Mouse (Mus musculus) gastrocnemius, adult 8-10 months (tissue): ENCODE measurements around the gene Acot13. TPM values are rescaled to one million over a fixed set of nuclear protein-coding genes. Genes with fewer than 3 reads are reported as not detected.
"Not testable (repeated sequence)": the region's sequence is repeated elsewhere in the genome, so short reads cannot be mapped to it uniquely, and the experiment has no call there.

Source experiments
- DNase-seq, 2 experiments: peaks; one replicate each; pipeline ENCODE4 v3.0.0; 2022; ENCODE audit warnings: low spot score in 2 of 2
- total RNA-seq, 4 experiments: library from RNA; stranded (reverse); gene quantifications; 2 replicates each; pipeline ENCODE4 v1.2.4; 2022

The Acot13 gene
- total RNA-seq = 100 to 1,000 TPM; 129 to 137 (median 136) TPM

DNA sequence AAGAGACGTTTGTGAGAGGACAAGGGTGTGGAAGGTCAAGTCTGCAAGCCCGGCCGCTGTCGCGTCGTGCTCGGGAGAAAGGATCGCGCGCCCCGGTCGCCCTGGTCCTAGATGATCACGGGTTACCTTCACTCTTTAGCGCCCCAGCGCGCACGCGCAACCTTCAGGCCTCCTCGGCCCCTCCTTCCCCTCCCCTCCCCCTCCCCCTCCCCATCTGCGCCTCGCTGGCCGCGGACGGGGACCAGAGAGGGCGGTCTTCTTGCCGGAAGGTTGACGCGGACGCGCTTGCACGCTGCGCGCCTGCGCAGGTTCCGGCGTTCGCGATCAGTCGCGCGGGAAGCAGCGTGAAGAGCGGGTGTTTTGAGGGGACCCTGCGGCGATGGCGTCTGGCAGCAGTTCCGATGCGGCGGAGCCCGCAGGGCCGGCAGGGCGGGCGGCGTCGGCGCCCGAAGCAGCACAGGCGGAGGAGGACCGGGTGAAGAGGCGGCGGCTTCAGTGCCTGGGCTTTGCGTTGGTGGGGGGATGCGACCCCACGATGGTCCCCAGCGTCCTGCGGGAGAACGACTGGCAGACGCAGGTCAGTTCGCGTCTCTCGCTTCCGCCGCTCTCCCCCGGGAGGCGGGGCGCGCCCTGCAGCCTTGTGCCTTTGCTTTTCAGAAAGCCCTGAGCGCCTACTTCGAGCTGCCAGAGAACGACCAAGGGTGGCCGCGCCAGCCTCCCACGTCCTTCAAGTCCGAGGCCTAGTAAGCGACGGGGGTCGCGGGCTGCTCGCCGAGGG, at the start of gene Acot13, which contains the start of gene Tdp2:
TSS of gene Acot13 (minus strand) at position 188 of the 778 bp plus-strand sequence.
TSS of gene Tdp2 (plus strand) at position 327 of the 778 bp plus-strand sequence.
- peak; percentile 86 to 94 for DNase-seq

DNA sequence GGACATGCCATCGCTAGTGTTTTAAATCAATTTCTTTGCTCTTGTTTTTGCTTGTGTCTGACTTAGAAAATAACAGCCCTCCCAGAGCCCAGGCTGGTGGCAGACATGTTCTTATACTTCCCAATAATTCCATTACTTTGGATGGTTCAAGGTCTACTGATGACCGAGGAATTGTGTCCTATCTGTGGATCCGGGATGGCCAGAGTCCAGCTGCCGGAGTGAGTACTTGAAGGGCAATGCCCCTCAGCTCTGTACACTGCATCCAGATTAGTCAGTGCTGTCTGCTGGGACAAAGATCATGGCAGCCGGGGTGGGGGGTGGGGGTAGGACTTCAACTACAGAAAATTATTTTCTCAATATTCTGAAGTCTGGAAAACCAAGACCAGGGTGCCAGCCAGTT, 49.4 kb upstream of the Acot13 start:
- no peak for DNase-seq

DNA sequence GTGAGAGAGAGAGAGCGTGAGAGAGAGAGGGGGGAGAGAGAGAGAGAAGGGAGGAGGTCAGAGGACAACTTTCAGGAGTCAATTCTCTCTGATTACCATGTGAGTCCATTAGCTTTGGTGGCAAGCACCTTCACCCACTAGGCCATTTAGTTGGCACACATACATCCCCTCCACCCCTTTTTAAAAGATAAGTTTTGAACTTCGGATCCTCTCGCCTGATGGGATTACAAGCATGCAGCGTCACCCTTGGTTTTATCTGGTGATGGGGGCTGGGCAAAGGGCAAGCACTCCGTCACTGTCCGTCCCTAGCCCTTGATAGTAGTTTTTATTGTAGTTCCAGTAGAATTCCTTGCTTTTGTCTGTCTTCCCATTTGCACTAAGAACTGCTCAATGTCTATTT, 48.9 kb upstream of the Acot13 start:
- DNase-seq = no peak

DNA sequence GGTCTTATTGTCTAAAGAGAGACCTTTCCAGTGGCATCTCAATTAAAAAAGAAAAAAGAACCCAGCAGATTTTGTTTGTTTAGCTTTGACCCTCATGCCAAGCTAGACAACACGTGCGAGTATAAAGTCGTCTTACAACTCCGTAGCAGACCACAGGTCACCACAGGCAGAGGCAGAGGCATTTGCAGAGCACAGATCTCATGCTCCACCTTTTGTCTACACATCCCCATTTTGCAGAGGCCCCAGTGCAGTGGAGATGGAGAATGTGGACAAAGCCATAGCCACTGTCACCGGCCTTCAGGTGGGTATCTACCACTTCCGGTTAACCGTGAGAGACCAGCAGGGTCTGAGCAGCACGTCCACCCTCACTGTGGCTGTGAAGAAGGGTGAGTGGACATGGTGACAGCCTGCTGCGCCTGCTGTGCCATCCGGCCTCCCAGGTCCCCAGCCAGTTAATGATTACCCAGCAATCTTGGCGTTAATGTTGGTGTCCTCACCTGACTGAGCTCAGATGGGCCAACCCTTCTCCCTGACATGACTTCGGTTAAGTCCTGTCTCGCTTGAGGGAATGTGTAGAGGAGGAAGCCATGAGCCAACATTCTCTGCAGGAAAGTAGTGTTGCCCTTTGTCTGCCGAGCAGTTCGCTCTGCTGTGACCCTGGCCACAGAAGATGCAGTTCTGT, 48.2 kb upstream of the Acot13 start:
- no peak for DNase-seq

DNA sequence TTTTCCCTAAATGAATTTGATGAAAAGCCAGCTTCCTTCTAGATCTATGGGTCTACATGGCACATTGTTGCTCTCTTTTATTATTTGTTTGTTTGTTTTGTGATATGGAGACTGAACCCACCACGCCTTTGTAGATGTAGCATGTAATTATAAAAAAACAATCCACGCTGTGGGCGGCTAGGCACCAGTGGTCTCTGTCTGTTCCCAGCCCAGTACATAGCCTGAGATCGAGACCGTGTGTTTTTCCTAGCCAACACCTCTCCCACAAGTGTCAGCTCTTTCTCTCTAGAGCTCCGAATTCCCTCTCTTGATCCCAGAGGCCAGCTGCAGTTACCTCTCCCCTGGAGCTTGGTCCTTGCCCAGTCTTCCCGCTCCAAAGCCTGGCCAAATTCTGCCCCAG, 36.9 kb upstream of the Acot13 start:
- DNase-seq = no peak

DNA sequence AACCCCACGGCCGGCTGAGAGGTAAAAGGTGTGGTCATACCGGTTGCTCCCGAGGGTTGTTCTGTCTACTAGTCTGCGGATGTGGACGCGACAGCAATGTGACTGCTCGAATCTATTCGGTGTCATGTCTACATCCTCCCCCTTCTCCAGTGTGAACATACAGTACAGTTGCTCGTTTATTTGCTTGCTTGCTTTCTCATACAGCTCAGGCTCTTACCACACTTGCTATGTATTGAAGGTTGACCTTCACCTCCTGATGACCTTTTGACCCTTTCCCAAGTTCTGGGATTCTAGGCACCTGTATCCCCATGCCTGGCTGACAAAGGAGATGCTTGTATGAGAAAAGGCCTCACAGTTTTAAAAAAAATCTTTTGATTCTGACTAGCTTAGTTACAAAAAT, 36.4 kb upstream of the Acot13 start:
- no peak for DNase-seq

DNA sequence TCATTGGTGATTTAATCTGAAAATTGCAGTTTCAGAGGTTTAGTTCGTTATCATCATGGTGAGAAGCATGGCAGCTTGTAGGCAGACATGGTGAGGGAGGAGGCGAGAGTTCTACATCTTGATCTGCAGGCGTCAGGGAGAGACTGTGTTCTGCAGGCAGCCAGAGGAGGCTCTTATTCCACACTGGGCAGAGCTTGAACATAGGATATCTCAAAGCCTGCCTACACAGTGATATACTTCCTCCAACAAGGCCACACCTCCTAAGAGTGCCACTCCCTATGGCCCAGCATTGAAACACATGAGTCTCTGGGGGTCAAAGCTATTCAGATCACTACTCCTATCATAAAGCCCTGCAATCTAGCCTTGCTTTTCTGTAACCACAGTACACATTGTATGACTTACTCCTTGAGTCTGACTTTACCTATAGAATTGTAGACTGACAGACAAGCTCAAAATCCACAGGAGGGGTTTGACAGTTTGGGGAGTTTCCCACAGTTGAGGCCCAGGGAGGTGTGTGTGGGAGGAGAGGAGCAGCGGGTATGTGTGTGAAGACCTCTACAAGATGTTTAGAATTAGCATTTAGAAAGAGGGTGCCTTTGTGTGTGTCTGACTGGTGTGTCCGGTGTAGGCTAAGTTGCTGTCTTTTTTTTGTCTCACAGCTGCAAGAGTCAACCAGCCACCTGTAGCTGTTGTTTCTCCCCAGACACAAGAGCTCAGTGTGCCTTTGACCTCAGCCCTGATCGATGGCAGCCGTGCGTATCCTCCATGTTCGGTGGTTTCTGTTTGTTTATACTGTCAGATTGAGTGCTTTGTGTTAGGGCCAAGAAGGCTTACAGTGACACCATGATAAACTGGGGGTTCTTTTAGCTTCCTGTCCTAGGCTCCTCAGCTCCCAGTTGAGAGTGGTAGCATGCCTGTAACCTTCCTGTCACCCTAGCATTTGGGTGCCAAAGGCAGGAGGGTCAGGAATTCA, 35.4 kb upstream of the Acot13 start:
- no peak for DNase-seq

DNA sequence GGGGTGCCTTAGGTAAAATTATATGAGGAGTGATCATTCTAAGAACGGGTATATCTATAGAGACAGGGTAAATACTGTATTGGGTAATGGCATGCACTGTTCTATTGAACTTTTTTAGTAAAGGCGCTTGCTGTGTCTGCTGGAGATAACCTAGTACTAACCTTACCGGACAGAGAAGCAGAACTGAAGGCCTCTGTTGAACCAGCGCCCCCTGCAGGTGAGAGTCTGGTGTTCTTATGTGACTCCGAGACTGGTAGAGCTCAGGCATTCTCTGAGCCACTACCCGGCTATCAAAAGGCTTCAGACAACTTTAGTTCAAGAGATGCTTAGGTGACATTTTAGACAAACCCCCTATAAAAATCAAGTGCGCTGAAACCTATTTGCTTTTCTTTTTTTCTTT, 31.2 kb upstream of the Acot13 start:
- DNase-seq = peak; percentile 11 to 23

DNA sequence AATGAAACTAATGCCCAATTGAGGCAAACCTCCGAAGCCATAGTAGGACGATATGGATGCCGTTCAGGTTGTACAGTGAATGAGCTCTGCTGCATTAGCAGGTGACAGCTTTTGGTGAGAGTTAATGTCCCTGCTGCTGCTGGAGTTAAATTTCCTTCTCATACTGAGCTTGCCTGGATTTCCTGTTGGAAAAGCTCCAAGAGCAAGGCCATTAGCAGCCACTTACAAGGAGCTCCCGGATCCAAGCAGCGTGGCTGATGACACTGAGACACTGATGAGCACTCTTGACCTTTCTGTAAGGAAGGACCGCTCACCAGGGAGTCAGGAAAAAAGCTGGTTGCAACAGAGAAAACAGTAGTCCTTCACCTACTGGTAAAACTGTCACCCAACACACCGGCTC, 30.7 kb upstream of the Acot13 start:
- DNase-seq = no peak

DNA sequence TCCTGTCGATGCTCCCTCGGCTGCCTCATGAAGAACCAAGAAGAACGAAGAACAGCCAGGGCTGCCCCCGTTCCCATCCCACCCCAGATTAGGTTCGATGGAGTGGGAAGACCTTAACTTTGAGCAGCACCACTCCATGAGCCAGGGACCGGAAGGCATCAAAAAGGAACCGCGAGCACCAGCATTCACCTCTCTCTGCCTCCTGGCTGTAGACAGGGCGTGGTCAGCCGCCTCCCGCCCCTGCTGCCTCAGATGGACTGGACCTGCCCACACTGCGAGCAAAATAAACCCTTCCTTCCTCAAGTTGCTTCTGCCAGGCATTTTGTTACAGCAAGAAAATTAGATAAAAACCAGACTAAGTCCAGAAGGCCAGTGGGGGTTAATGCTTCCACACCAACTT, 29.7 kb upstream of the Acot13 start:
- no peak for DNase-seq

DNA sequence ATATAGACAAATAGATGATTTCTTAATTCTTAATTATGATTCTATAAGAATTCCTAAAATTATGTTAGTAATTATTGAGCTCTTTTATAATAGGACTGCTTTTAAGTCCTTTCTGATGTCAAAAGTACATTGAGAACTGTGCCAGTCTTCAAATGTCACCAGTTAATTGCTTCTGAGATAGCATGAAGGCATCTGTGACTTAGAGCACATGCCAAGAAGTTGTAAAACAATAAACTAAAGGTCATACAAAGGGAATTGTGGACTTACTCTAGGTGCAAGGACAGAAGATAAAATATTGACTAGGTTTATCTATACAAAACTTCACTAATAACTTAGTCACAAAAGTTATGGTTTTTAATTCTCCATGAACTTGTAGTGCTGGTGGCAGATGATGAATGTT, 27.8 kb upstream of the Acot13 start:
- no peak for DNase-seq

DNA sequence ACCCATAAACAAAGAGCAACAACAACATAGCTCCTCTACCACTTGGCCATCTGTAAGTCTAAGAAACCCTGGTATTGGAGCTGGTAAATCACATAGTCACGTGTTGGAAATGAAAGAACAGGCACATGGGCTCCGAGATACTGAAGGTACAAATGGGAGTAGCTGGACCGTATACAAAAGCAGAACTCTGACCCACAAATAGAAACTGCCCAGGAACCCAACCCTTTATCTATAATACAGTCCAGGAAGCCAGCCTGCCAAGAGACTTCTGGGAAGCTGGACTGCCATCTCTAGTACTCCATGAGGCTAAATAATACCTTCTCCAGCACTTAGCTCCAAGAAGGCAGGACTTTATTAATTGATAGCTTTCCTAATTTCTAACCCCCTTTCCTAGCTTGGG, 21.2 kb upstream of the Acot13 start:
- DNase-seq = no peak

DNA sequence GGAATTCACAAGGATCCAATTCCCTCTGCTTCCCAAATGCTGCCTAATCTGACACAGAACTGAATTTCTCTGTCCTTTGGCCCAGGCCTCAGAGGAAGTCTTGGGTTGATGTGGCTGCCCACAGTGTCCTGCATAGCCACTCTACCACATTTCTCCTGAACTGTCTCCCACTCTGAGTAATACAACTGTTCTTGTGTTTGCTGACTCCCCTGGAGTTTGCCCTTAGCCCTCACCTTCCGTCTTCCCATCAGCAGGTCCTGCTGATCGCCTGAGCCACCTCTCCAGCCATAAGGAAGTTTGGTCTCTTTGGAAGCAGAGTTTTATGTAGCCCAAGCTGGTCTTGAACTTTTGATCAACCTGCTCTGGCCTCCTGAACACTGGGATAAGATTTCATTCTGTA, 20.6 kb upstream of the Acot13 start:
- no peak for DNase-seq

DNA sequence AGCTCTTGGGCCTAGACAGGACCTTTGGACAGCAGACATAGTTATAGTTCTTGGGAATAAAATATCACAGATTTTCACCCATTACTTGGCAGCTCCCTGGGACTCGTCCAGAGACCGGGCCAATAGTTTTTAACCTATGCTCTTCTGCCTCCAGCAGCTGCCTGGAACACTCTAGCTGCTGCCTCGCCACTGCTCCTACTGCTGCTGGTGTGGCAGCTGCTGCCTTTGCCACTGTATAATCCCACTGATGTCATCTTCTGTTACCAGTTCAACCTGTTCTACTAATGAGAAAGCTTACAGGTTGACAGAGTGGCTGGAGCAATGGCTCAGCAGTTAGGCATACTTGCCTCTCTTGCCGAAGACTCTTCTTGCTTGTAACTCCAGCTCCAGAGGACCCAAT, 18.0 kb upstream of the Acot13 start:
- no peak for DNase-seq

DNA sequence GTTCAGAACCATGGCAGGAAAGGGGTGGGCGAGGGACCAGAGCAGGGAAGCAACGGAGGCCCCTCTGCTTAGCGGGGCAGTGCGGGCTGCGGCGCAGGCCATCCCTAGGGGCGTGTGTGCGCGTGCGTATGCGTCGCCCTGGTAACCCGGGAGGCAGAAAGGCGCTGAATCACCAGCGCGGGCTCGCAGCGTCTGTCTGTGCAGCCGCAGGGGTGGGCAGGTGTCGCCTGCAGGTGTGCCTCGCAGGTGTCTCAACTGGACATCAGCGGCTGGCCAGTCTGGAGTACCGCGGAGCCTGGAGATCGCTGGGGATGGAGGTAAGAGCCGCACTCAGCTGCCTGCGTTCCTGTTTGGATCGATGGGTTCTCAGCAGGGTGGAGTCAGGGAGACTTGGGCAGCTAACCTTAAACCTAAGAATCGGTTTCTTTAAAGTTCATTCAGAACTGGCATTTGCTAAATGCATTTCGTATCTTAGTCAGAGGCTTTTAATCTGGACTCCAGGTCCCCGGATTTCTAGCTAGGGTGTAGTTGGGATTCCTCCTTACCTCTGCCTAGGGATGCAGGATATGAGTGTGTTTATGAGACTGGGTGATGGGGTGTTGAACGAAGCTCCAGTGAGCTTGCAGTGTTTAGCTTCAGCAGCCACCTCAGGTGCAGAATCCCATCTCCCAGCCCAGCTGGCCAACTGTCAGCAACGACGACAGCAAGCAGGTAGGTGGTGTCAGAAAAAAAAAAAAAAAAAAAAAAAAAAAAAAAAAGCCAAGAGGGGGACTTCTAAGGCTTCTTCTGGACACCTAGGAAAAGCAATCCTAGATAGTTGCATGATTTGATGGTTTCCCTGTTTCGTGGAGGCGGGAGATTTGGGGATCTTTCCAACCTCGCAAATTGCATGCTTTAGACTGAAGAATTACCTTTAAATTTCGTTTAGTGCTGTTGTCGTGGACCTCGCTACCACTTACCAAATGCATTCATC, 13.9 kb upstream of the Acot13 start, which contains the start of gene D130043K22Rik:
TSS of gene D130043K22Rik (plus strand) at position 153 of the 973 bp plus-strand sequence.
- DNase-seq = no peak

DNA sequence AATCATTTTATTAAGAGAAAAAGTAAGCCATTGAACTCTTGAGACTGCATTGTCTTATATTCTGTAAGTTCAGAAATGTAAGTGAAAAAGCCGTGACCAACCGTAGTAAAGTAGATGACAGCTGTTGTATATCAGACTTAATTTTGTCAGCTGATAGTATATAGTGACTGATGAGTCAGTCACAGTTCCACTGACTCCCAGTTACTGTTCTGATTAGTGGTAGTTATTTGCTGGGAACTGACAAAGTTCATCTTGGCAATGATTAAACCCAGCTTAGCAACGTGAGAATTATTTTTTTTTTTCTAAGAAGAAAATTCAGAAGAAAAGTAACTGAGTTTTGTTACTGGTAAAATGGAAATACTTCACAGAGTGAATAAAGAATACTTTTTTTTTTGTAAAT, 10.4 kb upstream of the Acot13 start:
- no peak for DNase-seq

DNA sequence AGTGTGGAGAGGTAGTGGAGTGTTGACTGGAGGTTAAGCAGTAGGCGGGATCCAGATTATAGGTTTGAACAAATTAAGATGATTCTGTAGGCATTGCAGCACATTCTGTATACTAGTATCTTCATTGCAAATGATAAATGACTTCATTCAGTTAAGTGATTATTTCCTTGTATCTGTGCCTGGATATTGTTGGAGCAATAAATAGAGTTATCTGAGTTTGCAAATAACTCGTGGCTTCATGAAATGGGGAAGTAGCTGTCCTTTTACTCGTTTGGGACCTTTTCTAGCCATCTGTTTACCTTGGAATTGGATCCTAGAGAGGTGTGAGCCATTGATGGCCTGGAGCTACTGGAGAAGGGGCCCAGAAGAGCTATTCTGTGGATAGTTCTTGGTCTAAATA, 8.5 kb upstream of the Acot13 start:
- DNase-seq = no peak

DNA sequence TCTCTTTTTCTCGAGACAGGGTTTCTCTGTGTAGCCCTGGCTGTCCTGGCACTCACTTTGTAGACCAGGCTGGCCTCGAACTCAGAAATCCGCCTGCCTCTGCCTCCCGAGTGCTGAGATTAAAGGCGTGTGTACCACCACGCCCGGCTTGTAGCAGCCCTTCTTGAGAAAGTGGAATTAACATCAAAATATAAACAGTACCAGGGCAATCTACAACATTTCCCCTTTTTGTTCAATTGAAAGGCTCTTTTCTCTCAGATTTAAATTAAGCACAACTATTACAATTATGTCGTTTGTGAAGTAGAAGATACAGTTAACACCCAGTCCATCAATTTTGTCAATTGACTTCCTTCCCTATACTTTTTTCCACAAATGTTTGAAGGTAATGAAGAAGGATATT, 6.4 kb upstream of the Acot13 start:
- not testable (repeated sequence) for DNase-seq

DNA sequence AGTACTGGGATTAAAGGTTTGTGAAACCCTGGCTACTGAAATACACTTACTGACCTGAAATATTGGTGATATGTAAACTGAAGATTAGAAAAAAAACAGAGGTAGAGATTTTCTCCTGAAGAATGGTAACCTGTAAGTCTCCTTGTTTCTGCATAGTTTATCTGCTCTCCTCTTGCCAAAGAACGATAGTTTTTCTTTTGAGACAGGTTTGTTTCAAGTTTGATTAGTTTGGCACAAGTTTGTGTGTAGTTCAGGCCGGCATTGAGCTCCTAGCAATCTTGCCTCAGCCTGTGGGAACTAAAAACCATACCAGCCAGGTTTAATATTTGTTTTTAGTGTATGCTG, 1.4 kb upstream of the Acot13 start:
- no peak for DNase-seq

DNA sequence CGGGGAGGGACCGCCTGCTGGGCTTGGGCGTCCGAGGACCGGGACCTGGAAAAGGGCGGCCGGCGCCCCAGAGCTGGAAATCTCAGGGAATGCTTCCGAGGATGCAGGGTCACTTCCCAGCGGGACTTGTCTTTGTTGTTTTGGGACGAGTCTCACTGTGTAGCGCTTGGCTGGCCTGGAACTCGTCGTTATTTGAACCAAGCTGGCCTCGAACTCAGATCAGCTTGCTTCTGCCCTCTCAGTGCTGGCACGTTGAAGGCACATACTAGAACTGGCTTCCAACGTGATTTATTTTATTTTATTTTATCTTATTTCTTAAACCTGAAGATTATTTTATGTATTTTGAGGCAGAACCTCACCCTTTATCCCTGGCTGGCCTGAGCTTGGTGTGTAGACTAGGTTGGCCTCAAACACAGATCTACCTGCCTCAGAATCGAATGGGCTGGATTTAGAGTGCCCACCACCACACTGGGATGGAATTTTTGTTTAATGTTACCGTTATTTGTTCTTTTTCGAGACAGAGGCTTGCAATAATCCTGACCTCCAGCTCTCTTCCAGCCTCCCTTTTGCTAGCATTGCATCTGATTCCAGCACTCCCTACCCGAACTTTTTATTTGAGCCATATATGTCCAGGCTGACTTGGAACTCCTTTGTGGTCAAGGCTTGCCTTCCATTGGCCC, 931 bp upstream of the Acot13 start:
- no peak for DNase-seq
